ENCODE assay signal across 14 mouse cellular contexts in genomic region chr2:132151592-132151991, GRCm38 (mm10). TPM values are rescaled to one million over a fixed set of nuclear protein-coding genes. Genes with fewer than 3 reads are reported as not detected.
A peak's percentile ranks its signal among the peaks of the same experiment; 100 is the strongest.
DNase-seq lines count a peak whose midpoint lies in the region; ATAC-seq lines count a peak whose summit lies in the region.
"Had no signal": no experiment of that assay in that cellular context is flagged by ENCODE, and none has a peak within 500 bp of the region (broad histone marks: within the 10 kb centered on the region; RNA-seq: fewer than 3 reads in every experiment).

No protein-coding gene starts in this region.

- H3K9me3 ChIP-seq in kidney, embryonic 16.5 days (ENCODE audit: low read length): no peaks in the 10 kb centered on the region
- H3K9me3 ChIP-seq: embryonic facial prominence, embryonic 15.5 days; hindbrain, embryonic 10.5 days; limb, embryonic 15.5 days had no signal

- 77% methylated on average over 6 of the region's 6 CpGs for WGBS in kidney, embryonic 16.5 days

- H3K27ac ChIP-seq in kidney, embryonic 16.5 days (ENCODE audit: low read length): no peak overlapping the region
- H3K27ac ChIP-seq: embryonic facial prominence, embryonic 15.5 days; hindbrain, embryonic 10.5 days; kidney, postnatal 0 days; limb, embryonic 15.5 days had no signal

- ATAC-seq in kidney, embryonic 16.5 days (ENCODE audit: low FRiP score, low TSS enrichment): no peak
- ATAC-seq in common myeloid progenitor, adult 5-6 weeks (replicated peaks; ENCODE audit: low read depth, poor library complexity, severe bottlenecking): peak; percentile 67
- ATAC-seq in granulocyte monocyte progenitor cell, adult 5-6 weeks (replicated peaks; ENCODE audit: poor library complexity, severe bottlenecking): peak; percentile 80

- no peaks in the 10 kb centered on the region for H3K27me3 ChIP-seq in kidney, embryonic 16.5 days (ENCODE audit: insufficient read depth, low read length)
- H3K27me3 ChIP-seq: embryonic facial prominence, embryonic 15.5 days had no signal

- no peaks in the 10 kb centered on the region for H3K4me1 ChIP-seq in kidney, embryonic 16.5 days (ENCODE audit: insufficient read depth, low read length)
- H3K4me1 ChIP-seq: embryonic facial prominence, embryonic 15.5 days; limb, embryonic 15.5 days had no signal

- H3K4me3 ChIP-seq in kidney, embryonic 16.5 days (ENCODE audit: low read length): no peak overlapping the region
- H3K4me3 ChIP-seq: embryonic facial prominence, embryonic 15.5 days; hindbrain, embryonic 10.5 days; limb, embryonic 15.5 days had no signal

- no peak overlapping the region for H3K9ac ChIP-seq in kidney, embryonic 16.5 days (replicated peaks; ENCODE audit: low read length)
- H3K9ac ChIP-seq: embryonic facial prominence, embryonic 15.5 days; limb, embryonic 15.5 days had no signal

- H3K36me3 ChIP-seq in kidney, embryonic 16.5 days (ENCODE audit: insufficient read depth, low read length): no peaks in the 10 kb centered on the region
- H3K36me3 ChIP-seq: embryonic facial prominence, embryonic 15.5 days; hindbrain, embryonic 10.5 days; limb, embryonic 15.5 days had no signal

- no peak overlapping the region for H3K4me2 ChIP-seq in kidney, embryonic 16.5 days (replicated peaks; ENCODE audit: low read depth, low read length)
- H3K4me2 ChIP-seq: embryonic facial prominence, embryonic 15.5 days; limb, embryonic 15.5 days had no signal

- peak; percentile 36 for DNase-seq in kidney, adult 11 months
- peak; percentile 76 for DNase-seq in lung, postnatal 36 days
- DNase-seq in retina, embryonic 14.5 days (ENCODE audit: low spot score): no peak
- DNase-seq in left cerebral cortex, adult 18-20 months (ENCODE audit: low spot score in 2 of 2): no peak
- no peak for DNase-seq in right cerebral cortex, postnatal 4 days
- DNase-seq: cerebellum, postnatal 25 days; layer of hippocampus, postnatal 36 days had no signal

RNA-seq across cellular contexts. Expression of gene Slc23a2, which starts 6.7 kb away (rescaled TPM):
- polyA plus RNA-seq in kidney, embryonic 16.5 days (2015; fragmentation: Nextera tagmentation; extraction: Ambion mirVana): 15.2 and 17.7 TPM in 2 replicates
- total RNA-seq in common myeloid progenitor, adult 5-6 weeks (2017): 8.2 and 22.5 TPM in 2 replicates
- total RNA-seq in granulocyte monocyte progenitor cell, adult 5-6 weeks (2014; fragmentation: Nextera tagmentation): 4.5 and 12.5 TPM in 2 replicates
- 5.6 and 17.1 TPM in 2 replicates for total RNA-seq in granulocyte monocyte progenitor cell, adult 5-6 weeks (2017)
- total RNA-seq in left cerebral cortex, adult 18-20 months (2021): 100 to 1,000 TPM; 137 to 143 TPM

Comparison
In these comparisons a context has a peak if more than half of its experiments do, and no peak if none do; other contexts are left out.
1. DNase-seq: peak in kidney, adult 11 months (single experiment) and lung, postnatal 36 days (single experiment); none in retina, embryonic 14.5 days (single experiment), left cerebral cortex, adult 18-20 months (0 of 2) and right cerebral cortex, postnatal 4 days (single experiment).